Mouse (Mus musculus) bone marrow, adult 2 months (tissue): Measurements from ENCODE around the gene Rpusd1. TPM values are rescaled to one million over a fixed set of nuclear protein-coding genes. Genes with fewer than 3 reads are reported as not detected.

Experiments
- H3K27ac ChIP-seq: fragments of 200-500 bp; 2 replicates; pipeline ENCODE4 v1.5.1; 2012; ENCODE audit warnings: low read depth, mild to moderate bottlenecking, control low read depth, inconsistent platforms, low read length; ENCODE audit not compliant: control insufficient read depth, poor library complexity, insufficient read depth
- H3K4me1 ChIP-seq: fragments of 200-500 bp; 2 replicates; pipeline ENCODE4 v1.6.1; 2011; ENCODE audit warnings: low read length; ENCODE audit not compliant: control insufficient read depth, insufficient read depth
- H3K4me3 ChIP-seq: fragments of 200-500 bp; replicated peaks from 2 replicates; pipeline ENCODE3; 2011; ENCODE audit warnings: mild to moderate bottlenecking, low read depth, low read length, control low read depth; ENCODE audit not compliant: control insufficient read depth
- CTCF ChIP-seq: fragments of 200-500 bp; IDR thresholded peaks from 2 replicates; pipeline ENCODE4 v1.5.1; 2011; ENCODE audit warnings: low read length, control low read depth; ENCODE audit not compliant: control insufficient read depth, insufficient read depth
- POLR2A ChIP-seq: fragments of 200-500 bp; IDR thresholded peaks from 2 replicates; pipeline ENCODE4 v1.6.1; 2011; ENCODE audit warnings: low read depth, mild to moderate bottlenecking, control low read depth, low read length, borderline replicate concordance; ENCODE audit not compliant: control insufficient read depth
- WGBS: fragments of 180-500 bp; shearing (Covaris S2); methylation state at CpG from one replicate; pipeline ENCODE4 v1.1.7; 2018; 5-methylcytosine and 5-hydroxymethylcytosine counted together
- polyA plus RNA-seq: library from polyadenylated mRNA; stranded (reverse); fragments of >200 nt; gene quantifications from 2 replicates; pipeline ENCODE4 v1.2.4, GENCODE M21; 2011; ENCODE audit warnings: low replicate concordance; ENCODE audit not compliant: missing spikeins, insufficient read depth, insufficient read length

The Rpusd1 gene
- polyA plus RNA-seq, 1 experiment, result 8.6 TPM

DNA sequence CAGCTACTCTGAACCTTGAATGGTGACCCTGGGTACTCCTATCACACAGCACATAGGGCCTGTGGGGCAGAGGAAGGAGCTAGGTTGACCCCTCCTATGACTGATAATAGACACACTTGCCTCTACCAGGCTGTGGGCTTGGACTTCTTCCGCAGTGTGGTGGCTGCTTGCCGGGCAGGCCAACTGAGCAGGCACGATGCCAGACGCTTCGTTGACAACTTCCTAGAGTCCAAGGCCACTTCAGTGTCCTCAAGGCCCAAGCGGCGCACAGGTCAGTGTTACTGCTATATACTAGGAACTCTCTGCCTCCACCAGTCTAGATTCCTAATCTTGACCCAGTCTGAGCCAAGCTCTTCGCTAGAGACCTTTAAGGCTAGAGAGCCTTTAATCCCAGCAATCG is 16.4 kb downstream of the Rpusd1 start:
- Histone ChIP-seq H3K4me3 (no peak overlapping the region), H3K4me1 (no peaks in the 10 kb centered on the region), H3K27ac (no peak overlapping the region)
- no peak for TF ChIP-seq CTCF
- no peak for TF ChIP-seq POLR2A
- WGBS, result 86% methylated on average over 9 of the region's 9 CpGs

DNA sequence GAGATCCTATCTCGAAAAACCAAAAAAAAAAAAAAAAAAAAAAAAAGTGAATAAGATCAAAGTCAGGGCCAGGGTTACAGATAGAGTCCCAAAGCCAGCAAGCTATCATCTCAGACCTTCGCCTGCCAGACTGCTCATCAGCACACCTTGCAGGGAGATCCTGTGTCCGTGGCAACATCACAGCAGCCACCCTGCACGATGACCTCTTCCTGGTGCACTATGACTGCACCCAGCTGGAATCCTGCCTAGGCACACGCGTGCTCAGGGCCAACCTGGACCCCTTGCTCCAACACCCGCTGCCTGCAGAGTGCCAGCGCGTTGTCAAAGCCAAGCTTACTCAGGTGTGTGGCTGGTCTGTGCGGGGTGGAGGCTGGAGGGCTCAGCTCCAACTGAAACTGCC is 16.8 kb downstream of the Rpusd1 start:
- WGBS, result 70% methylated on average over 10 of the region's 10 CpGs
- H3K27ac ChIP-seq, result no peak overlapping the region
- no peak for TF ChIP-seq CTCF
- no peak for TF ChIP-seq POLR2A

GRCm38 (mm10) chr17:25748238-25748637 is 20.8 kb downstream of the Rpusd1 start:
- 79% methylated on average over 4 of the region's 4 CpGs for WGBS
- TF ChIP-seq CTCF (no peak), POLR2A (no peak)
- Histone ChIP-seq H3K27ac (no peak overlapping the region), H3K4me1 (no peaks in the 10 kb centered on the region), H3K4me3 (no peak overlapping the region)

More for the DNA sequence above, 16.8 kb downstream of the Rpusd1 start:
- H3K4me3 ChIP-seq, result no peak overlapping the region
- no peaks in the 10 kb centered on the region for H3K4me1 ChIP-seq

DNA sequence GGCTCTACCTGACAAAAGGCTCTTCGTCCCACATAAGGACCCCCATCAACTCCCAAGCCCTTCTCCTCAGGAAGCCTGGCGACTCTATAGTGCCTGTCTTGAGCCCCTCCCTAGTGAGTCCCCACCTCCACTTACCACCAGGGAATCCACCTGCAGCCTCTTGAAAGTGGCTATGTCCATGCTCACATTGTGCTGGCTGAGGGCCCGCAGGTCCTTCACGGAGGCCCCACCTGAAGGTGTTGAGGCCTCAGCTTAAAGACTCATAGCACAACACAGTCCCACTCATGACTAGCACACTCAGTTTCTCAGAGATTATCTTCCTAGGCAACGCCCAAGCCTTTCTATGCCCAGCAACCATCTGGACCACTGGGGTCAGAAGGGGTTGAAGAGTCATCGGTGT is 21.8 kb downstream of the Rpusd1 start:
- WGBS, result 75% methylated on average over 6 of the region's 6 CpGs
- Histone ChIP-seq H3K4me1 (no peaks in the 10 kb centered on the region), H3K27ac (no peak overlapping the region), H3K4me3 (no peak overlapping the region)
- TF ChIP-seq CTCF, result no peak

- WGBS, result 38% methylated on average over 5 of the region's 5 CpGs
- Histone ChIP-seq H3K4me3 (no peak overlapping the region), H3K4me1 (no peaks in the 10 kb centered on the region), H3K27ac (no peak overlapping the region)
- TF ChIP-seq CTCF, result no peak
- no peak for TF ChIP-seq POLR2A
Measured at GRCm38 (mm10) chr17:25751446-25751845, 24.0 kb downstream of the Rpusd1 start.

DNA sequence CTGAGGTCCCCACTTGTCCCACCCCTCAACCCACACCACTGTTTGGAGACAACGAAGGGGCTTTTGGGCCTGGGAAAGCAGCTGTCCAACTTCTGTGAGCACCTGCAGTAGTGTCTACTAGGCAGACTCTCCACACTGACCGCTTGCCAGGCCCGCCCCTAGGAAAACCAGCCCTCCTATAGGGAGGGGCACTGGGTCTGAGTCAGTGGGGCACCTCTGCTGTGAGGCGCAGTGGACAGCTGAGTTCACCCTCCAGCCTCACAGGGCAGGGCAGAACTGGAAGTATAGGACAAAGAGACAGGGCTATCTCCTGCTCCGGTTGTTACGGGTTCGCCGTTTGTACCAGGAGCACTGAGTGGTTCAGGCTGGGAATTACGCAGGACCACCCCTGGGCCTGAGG is 26.8 kb downstream of the Rpusd1 start, which contains the start of gene Msln:
Msln (minus strand) TSS at position 138 of the 400 bp plus-strand sequence.
- WGBS, result 83% methylated on average over 9 of the region's 9 CpGs

DNA sequence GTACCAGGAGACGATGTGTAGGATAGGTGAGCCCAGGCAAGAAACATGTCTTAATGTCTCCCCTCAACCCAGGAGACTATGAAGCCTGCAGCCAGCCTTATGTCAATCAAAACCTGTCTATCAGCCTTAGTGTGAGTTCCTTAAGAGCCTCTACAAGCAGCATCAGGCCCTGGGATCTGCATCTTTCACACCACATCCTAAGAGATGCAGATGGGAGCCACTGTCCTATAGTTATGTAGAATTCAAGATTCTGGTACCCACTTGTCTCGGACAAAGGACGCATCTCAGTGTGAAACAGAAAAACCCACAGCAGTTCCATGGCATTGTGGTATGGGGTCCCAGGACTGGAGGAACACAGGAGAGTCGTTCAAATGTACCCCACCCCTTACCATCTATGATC is 27.6 kb downstream of the Rpusd1 start:
- TF ChIP-seq CTCF (no peak), POLR2A (no peak)
- Histone ChIP-seq H3K4me3 (no peak overlapping the region), H3K4me1 (no peaks in the 10 kb centered on the region), H3K27ac (no peak overlapping the region)
- 72% methylated on average over 4 of the region's 4 CpGs for WGBS

More for the DNA sequence above, 26.8 kb downstream of the Rpusd1 start, which contains the start of gene Msln:
- no peak for TF ChIP-seq CTCF
- Histone ChIP-seq H3K4me1 (no peaks in the 10 kb centered on the region), H3K4me3 (no peak within 1 kb of the TSS), H3K27ac (no peak within 1 kb of the TSS)

GRCm38 (mm10) chr17:25755627-25756377 is 28.3 kb downstream of the Rpusd1 start:
- WGBS, result 32% methylated on average over 4 of the region's 4 CpGs
- Histone ChIP-seq H3K4me1 (no peaks in the 10 kb centered on the region), H3K27ac (no peak overlapping the region), H3K4me3 (no peak overlapping the region)
- TF ChIP-seq POLR2A, result no peak
